Mouse (Mus musculus) layer of hippocampus, postnatal 10 days (tissue): ENCODE measurements around the gene Lin52. TPM values are rescaled to one million over a fixed set of nuclear protein-coding genes. Genes with fewer than 3 reads are reported as not detected.

Experiments
- DNase-seq, 2 experiments: peaks; one replicate each; pipeline ENCODE4 v3.0.0; 2021; ENCODE audit warnings: low spot score in 2 of 2
- long read RNA-seq: library from polyadenylated mRNA; stranded (forward); transcript quantifications from one replicate; pipeline ENCODE4 v2.0.0, GENCODE M21; 2023
- total RNA-seq, 2 experiments: library from RNA; stranded (reverse); gene quantifications; 2 replicates each; pipeline ENCODE4 v1.2.3; 2021

The Lin52 gene
- 10 to 100 TPM; 15.4 to 17.7 TPM for total RNA-seq
- long read RNA-seq, transcript Lin52-201 (6 exons, 2,270 nt): major isoform, 15 of 20 reads
- long read RNA-seq, partial matches to known transcripts: 1 of 20 reads
- long read RNA-seq, other reads (novel, unspliced or antisense): 4 of 20 reads

DNA sequence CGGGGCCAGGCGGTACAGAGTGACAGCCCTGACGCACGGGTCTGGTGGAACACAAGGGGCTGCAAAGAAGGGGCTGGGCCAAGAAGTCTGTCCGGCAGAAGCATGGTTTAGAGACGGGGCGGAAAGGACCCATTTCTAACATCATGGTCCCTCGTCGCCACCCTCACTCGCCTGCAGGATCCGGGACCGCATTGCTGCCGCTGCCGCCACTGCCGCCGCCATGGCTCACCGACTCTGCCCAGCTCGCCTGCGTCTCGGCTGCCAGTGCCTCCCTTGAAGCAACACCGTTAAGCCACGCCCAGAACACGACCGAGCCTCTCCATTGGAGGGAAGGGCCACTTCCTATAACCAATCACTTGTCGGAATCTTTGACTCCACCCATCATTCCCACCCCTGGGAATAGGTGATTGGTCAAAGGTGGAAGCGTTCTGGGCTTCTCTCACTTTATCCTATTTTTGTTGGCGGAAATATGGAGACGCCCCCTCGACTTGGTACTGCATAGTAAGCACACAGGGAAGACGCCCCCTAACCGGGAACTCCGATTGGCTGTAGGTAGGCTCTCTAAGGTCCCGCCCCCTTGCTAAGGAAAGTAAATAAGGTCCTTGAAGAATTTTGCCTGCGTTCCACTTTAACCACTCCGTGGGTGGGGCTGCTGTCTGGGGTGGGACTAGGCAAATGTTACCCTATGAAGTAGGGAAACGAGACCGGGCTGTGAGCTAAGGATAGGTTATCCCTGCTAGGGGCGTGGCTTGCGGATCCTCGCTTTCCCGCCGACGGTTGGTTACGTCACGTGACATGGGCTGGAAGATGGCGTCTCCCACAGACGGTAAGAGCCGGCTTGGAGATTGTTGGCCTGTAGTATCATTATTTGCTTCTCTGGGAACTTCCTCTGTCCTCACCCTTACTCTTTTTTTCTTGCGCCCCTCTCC lies at the start of gene Lin52, which contains the start of gene Aldh6a1:
Gene Lin52 (plus strand): TSS at position 705 of the 929 bp plus-strand sequence.
Gene Aldh6a1 (minus strand): TSS at position 287 of the 929 bp plus-strand sequence.
- DNase-seq: peak; percentile 94 to 95

DNA sequence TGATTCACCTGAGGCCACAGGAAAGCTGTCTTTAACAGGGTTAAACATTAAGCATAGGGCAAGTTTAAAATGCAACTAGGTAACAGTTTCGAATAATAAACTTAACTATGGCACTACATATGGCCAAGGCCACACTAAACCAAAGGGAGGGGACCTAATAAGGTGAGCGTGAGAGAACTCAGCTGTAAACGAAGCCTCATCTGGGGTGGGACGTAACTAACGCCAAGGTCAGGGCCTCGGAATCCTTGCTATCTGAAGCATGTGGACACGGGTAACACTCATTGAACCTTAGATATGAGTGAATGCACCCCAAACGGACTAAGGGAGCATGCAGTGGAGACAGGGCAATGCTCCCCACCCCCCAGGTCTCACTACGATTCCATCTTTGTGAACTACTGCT lies 48.3 kb upstream of the Lin52 start:
- no peak for DNase-seq

DNA sequence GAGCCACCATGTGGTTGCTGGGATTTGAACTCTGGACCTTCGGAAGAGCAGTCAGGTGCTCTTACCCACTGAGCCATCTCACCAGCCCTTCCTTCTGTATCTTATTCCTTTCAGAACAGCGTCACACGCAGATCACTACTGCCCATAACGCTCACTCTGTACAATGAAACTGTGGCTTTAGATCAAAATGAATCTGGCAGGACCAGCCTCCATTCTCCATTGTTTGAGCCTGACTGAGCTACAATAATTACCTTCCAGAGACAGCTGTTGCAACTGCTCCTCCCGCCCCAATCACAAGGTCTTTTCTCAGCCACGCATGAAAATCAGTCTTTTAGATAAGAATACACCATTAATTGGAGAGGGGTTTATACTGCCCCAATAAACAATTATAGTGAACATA lies 46.7 kb upstream of the Lin52 start:
- DNase-seq: no peak

DNA sequence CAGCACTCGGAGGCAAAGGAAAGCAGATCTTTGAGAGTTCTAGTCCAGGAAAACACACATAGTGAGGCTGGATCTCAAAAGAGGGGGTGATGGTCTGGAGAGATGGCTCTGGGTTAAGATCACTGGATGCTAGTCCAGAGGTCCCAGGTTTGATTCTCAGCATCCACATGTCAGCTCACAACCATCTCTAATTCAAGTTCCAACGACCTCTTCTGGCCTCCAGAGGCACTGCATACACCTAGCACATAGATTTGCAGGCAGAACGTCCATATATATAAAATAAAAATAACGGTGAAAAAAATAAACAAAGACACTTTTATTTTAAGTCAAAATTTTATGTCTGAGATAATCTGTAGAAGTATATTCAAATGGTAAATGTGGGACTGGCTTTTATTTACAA lies 44.0 kb upstream of the Lin52 start:
- DNase-seq: no peak

DNA sequence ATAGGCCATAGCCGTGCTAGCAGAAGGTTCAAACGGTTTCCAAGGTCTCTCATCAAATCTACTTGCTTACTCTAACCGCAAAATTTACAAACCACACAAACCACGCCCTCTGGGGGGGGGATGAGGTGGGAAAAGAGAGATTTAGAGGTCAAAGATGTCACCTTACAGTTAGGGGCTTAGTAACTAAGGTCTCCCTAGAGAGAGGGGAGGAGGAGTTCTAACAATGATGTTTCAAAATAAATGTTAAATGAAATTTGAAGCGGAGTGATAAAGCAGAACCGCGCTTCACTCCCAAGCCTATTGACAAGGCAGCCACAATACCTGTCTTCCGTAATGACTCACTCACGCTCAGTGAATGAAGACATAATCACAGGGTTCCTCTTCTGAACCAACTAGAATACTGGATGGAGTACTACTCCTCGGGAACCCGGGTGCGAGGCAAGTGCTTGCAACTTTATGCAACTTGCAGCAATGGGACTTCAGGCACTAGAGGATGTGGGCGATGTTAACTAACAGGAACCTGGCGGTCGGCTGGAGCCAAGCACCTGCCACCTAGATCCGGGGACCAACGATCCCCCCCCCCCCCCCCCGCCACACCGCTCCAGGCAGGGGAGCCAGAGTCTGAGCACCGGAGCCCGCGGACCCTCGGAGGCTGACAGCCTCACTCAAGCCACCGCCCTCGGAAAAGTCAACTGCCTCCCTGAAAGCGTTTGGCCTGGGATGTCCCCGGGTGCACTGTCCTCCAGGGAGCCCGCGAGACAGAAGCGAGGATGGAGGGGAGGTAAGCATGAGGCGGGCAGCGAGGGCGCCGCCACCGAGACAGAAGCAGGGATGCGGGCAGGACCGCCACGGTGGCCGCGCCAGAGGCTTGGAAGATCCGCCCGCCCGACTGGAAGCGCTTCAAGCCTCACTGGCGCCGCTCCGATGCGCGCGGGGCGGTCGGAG lies 43.1 kb upstream of the Lin52 start:
- DNase-seq: no peak

DNA sequence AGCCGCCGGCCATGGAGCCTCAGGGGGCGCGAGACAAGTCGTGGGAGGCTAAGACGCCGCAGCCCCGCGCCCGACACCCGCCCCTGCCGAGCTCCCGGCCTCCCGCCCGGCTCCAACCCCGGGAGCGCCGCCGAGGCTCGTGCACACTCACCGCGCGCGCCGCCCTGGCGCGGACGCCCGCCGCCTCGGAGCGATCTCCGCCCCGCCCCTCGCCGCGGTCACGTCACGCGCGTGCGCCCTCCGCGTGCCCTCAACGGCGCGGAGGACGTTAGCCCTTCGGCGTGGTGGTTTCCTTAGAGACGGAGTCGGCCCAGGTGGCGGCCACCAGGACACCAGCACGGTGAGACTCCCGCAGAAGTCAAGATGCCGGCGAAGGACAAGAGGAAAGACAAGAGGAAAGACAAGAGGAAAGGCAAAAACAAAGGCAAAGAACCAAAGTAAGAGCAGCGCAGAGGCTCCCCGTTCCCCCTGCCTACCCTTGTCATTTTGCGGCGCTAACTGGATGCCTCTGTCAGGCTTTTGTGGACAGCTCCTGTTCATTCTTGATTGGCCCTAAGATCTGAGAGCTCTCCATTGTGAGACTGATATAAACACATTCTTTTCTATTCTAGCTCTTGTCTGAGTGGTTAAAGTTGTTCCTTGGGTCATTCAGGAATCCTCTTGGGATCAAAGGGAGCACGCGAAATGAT lies 42.3 kb upstream of the Lin52 start, which contains the start of the genes Entpd5 and Bbof1:
Gene Entpd5 (minus strand): TSS at position 211 of the 689 bp plus-strand sequence.
Gene Bbof1 (plus strand): TSS at position 253 of the 689 bp plus-strand sequence.
- DNase-seq: peak; percentile 90 to 94

DNA sequence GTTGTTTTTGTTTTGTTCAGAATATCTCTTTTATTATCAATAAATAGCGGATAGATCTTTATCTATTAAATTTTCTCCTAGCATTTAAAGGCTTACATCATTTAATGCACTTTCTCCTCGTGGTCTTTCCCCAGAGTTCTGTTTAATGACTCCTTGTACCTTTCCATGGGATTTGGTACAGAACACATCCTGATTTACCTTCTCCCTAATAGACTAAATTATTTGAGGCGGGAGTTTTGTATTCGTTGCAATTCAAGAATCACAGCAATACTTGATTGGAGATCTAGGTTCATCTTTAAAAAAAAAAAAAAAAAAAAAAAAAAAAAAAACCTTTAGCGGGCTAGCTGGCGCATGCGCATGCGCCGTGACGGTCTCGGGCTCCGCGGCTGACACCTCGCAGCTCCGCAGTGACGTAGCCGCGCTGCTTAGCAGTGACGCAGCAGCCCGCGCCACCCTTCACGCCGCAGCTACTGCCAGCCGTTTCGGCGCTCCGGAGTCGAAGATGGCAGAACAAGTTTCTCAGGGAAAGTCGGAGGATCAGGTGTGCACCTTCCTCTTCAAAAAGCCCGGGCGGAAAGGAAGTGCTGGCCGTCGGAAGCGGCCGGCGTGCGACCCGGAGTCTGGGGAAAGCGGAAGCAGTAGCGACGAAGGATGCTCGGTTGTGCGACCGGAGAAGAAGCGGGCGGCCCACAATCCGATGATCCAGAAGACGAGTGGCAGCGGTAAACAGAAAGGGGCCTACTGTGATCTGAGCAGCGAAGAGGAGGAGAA lies 34.2 kb upstream of the Lin52 start, which contains the start of gene Rnf113a2:
Gene Rnf113a2 (plus strand): TSS at position 363 of the 771 bp plus-strand sequence.
- DNase-seq: peak; percentile 76 to 83

DNA sequence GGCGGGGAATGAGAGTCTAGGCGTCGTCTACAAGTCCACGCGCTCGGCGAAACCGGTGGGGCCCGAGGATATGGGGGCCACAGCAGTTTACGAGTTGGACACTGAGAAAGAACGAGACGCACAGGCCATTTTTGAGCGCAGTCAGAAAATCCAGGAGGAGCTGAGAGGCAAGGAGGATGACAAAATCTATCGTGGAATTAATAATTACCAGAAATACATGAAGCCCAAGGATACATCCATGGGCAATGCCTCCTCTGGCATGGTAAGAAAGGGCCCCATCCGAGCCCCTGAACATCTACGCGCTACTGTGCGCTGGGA lies 33.7 kb upstream of the Lin52 start:
- no peak for DNase-seq

DNA sequence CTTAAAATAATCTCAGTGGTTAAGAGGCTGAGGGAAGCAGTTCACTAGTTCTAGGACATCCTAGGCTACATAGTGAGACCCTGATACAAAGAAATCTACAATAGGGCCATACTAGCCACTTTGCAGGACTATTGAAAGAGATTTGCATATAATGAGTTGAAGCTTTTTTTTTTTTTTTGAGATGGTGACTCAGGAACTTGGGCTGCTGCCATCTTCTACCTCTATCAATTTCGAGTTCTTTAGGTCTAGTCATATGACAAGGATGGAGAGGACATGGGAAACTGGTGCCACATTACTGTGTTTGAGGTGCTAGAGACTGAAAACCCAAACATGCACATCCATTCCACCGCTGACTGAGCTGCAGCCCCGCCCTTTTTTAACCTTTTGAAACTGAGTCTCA lies 27.2 kb upstream of the Lin52 start:
- no peak for DNase-seq

DNA sequence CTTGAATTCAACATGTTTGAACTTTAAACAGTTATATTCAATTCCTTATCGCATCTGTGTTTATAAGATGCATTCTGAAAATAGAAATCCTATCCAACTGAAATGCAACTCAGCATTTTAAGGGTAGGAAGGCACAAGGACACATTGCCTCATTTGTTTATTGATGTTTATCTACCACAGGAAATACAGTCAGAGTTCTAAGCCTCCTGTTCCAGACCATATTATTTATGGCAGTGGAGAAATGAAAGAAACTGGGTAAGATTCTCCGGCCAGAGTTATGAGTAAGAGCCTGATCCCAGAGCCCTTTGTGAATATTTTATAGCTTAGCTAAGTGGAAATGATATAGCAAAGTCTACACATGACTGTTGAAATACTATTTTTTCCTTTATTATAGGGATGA lies 21.4 kb upstream of the Lin52 start:
- no peak for DNase-seq

DNA sequence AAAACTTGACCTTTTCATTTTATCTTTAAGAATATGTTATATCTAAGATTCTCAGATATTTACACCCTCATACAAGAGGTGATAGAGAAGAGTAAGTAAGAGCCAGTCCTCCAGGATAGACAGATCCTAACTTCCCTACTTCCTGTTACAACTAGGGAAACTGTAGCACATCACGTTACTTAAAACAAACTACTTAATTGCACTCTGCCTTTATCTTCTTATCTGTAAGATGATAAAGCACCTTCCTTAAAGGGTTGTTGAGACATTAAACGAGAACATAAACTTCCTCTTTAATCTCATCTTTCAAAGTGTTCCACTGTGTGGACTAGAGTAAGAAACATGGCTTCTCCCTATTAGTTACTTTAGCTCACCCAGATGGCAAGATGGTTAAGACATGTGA lies 12.5 kb upstream of the Lin52 start:
- no peak for DNase-seq

DNA sequence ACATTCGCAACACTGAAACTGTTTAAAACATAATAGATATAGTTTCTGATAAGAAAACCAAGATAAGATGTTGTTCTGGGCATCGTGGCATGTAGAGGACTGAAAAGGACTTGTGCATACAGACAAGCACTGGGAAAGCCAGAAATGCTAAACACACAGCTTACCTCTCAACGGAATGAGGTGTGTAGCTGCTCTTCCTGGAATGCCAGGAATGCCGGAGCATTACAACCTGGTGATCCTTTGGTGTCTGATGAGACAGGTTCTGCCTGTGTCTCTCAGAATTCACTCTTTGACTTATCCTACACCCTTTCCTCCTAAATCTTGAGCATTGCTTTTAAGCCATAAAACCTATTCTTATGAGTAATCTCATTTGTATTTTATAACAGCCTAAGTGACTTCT lies 8.7 kb upstream of the Lin52 start:
- DNase-seq: no peak

DNA sequence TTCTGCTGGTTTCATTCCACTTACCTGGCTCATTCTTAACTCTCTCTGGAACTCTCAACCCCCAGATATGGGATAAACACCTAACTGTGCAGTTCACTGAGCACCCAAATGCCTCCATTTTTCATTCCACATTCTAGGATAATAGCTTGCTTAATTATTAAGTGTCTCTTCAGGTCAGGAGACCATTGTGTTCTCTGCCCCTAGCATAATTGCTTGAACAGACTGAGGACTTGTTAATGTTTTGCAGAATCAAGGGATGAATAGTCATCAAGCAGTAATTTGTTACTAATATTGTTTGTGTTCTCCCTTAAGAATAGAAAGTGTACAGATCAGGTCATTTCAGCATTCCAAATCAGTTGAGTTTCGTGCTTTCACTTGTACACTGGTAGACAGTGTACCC lies 3.8 kb upstream of the Lin52 start:
- DNase-seq: no peak

DNA sequence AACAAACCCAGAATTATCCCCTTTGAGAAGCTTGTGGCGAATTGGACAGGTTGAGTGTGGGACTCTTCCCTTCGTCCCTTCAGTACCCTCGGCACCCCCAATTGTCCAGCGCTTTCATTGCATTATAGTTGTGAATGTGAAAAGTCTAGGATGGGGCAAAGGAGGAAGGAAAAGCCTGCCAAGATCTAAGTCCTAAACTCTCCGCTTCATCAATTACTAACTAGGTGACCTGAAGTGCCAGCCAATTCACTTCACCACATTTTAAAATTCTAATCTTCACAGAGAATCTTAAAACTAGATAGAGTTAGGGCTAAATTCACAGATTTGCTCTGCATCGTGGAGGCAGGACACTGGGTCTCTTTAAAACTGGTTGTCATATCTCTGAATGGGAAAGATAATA lies 3.0 kb upstream of the Lin52 start:
- DNase-seq: no peak

DNA sequence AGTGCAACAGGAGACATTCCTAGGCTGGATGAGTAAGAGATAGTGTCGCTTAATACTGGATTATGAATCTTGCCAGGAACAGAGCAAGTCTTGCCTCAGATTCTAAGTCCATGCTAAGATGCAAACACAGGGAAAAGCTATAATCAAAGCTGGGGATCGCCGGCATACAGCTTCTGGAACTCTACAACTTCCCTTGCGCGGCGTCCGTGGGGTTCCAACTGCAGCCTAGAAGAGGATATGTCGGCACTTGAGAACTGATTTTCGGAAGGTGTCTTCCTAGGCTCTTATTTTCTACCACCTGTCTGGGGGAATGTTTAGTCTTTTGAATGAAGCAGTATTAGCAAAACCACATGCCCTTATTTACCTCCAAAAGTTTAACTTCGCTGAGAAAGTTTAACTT lies 1.3 kb upstream of the Lin52 start:
- DNase-seq: no peak

DNA sequence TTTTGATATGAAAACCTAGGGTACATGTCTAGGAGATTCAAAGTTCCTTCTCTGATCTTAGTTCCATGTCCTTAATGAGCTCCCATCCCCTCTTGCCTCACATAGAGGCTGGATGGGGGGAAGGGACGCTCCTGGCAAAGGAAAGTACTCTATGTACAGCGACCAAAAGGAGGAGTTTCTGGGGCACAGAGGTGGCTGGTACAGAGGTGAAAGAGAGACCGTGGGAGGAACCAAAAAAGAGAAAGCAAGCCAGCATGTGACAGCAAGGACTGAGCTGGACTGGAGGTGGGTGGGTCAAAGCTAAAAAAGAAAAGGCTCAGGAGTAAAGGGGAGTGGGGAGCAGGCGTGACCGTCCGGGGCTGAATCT lies 888 bp upstream of the Lin52 start:
- DNase-seq: no peak

DNA sequence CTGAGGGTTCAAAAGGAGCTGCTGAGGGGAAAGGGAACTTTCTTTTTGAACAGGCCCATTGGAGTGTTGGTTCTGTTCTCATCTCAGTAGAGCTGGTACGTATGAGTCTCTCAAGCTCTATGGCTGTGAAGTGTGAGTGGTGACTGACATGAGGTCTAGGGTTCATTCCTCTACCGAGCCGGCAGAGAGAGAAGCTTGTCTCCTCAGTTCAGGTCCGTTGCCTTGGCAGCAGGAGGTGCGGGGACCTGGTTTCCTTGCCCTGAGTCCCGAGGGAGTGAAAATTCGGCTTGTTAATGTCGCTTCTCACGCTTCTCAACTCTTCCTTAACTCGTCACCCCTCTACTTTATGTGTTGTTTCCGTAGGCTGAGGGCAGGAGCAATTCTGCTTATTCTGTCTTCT lies 579 bp downstream of the Lin52 start:
- DNase-seq: no peak

DNA sequence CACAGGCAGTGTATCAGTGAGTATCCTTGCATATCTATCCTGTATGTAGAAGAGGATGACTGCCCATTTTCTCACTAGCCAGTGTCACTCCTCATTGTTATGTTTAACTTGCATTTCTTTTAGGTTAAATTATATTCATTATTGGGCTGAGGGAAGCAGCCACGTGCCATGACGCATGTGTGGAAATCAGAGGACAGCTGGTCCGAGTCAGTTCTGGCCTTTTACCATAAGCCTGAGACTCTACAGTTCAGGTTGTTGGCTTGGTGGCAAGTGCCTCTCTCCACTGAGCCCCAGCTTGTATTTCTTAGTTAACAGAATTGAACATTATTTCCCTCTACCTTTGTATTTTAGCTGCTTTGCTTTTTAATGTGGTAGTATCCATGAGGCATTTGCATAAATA lies 5.7 kb downstream of the Lin52 start:
- no peak for DNase-seq

DNA sequence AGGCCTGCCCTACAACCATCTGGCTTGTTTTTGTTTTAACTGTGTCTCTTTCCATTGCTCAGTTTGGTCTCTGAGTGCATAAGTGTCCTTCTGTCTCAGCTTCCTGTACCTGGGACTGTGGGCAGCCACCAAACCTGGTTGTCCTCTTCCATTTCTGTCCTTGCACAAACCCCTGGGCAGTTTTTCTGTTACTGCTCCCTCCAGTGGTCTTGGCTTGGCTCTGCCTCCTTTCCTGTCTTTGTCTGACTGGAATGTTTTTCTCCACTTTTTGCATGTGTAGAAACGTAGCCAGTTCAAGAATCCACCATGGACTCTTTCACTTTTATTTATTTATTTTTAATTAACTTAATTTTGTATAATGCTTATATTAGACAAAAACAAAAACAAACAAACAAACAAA lies 8.6 kb downstream of the Lin52 start:
- no peak for DNase-seq

DNA sequence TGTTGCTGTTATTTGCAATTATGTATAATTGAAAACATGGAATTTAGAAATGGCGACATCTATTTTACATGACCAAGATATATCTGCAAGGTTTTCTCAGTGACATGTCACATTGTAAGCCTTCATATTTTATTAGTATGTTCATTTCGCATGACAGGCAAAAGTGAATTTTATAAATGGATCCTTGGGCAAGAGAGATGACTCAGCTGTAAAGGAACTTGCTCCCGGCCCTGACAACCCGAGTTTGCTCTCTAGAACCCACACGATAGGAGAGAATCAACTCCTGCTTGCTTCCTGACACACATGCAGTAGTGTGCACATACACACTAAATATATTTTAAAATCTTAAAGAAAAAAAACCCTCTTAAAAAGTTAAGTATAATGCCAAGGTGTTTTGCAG lies 10.2 kb downstream of the Lin52 start:
- no peak for DNase-seq
